Mouse (Mus musculus) ovary, postnatal 14 days (tissue): ENCODE results near the gene Ttc32.
"Not testable (repeated sequence)": the region's sequence is repeated elsewhere in the genome, so short reads cannot be mapped to it uniquely, and the experiment has no call there.

Experiments used
- DNase-seq: peaks from one replicate; pipeline ENCODE4 v3.0.0; 2022; ENCODE audit warnings: low spot score

The Ttc32 gene

GRCm38 (mm10) chr12:9029888-9030723, at the start of gene Ttc32:
Gene Ttc32, plus strand, starts transcription at chr12:9029997.
- peak; percentile 92 for DNase-seq

DNA sequence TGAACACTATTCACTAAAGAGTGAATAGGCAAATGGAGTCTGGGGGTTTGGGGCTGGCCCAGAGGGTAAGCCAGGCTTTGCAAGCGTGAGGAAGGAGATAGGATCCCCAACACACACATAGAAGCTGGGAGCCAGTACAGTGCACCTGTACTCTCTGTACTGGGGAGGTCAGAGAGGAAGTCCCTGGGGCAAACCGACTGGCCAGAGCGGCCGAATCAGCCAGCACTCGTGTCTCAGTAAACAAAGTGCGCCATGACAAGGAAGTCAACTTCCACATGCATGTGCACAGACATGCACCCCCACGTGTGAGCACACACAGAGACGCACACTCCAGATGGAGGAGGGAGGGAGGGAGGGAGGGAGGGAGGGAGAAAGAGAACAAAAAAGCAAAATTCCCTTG, 36.6 kb upstream of the Ttc32 start:
- no peak for DNase-seq

DNA sequence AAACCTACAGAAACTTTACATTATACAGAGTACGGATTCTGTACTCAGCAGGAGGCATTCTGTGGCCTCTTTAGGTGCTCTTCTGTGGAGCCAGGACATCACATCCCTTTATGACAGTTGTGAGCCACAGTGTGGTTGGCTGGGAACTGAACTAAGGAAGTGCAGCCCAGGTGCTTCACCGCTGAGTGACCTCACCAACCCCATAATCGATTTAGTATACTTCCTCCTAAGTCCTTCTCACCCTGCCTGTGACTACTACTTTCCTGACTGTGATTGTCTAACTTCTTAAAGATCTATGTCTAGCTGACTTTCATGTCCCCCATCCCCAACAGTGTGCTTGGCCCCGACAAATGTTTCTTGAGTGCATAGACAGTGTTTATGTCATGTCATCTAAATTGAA, 31.5 kb upstream of the Ttc32 start:
- no peak for DNase-seq

DNA sequence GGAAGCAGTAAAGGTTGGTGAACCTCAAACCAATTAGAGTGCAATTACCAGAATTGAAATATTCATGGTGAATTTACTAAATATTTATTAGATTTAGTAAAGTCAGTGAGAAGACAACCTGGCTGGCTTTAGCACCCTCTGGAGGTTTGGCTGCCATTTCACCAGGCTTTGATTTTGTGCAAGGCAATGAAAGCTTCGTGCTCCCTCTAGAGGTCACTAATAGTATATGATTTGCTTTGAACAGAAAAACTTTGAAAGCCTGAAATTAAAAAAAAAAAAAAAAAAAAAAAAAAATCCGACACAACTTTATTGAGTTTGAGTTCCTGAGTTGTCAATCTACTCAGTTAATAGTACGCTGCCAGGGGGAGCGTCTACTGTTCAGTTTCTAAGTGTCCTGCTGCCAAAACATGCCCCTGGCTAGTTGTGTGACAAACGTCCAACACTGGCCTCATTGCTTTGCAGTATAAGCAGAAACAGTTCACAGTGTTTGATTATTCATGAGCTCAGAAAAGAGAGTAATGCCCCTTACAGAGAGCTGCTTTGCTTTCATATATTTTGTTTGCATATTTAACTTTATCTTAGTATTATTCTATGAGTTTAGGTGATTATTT, 27.7 kb upstream of the Ttc32 start:
- peak; percentile 40 for DNase-seq

GRCm38 (mm10) chr12:9007146-9007545, 22.7 kb upstream of the Ttc32 start:
- DNase-seq: no peak

GRCm38 (mm10) chr12:9007811-9008210, 22.0 kb upstream of the Ttc32 start:
- no peak for DNase-seq

DNA sequence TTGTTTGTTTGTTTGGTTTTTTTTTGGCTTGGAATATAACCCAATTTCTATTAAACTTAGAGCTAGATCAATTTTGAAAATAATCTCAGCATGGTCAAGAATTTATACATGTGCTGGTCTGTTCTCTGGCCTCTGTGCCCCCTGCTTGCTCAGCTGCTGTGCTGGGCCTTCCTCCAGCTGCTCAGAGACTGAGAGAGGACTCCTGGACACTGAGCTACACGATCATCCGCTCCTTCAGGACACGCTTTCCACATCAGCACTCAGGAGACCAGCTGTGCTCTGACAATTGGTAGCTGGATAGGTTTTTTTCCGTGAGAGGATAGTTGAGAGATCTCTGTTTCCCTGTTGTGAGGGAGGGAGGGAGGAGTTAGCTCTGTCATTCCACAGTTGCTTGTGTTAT, 19.5 kb upstream of the Ttc32 start:
- no peak for DNase-seq

GRCm38 (mm10) chr12:9016376-9016775, 13.4 kb upstream of the Ttc32 start:
- DNase-seq: no peak

DNA sequence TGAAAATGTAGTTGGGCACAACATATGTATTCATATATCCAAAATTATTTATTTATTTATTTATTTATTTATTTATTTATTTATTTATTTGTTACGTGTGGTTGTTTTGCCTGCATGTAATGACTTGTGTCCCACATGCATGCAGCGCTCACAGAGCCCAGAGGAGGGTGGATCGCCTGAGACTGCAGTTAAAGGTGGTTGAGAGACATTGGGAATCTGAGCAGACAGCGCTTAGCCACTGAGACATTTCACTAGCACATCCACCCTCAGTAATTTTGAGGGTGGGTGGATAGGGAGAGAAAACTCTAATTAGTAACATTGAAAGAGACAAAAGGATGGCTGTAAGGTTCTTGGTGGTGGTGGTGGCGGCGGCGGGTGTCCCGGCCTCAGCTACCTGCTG, 9.4 kb upstream of the Ttc32 start:
- no peak for DNase-seq

DNA sequence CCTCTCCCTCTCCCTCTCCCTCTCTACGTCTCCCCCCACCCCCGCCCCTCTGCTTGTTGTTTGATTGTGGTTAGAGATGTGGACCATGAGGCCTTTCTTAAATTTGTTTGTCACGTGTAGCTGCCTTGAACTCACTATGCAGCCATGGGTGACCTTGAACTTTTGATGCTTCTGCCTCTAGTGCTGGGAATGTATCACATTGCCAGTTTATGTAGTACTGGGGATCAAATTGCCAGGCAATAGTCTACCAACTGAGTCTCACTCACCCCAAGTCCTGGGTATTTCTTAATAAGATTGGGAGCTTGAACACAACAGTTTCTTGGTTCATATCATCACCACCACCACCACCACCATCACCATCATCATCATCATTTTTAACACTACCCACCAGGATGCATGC, 8.8 kb upstream of the Ttc32 start:
- DNase-seq: no peak

DNA sequence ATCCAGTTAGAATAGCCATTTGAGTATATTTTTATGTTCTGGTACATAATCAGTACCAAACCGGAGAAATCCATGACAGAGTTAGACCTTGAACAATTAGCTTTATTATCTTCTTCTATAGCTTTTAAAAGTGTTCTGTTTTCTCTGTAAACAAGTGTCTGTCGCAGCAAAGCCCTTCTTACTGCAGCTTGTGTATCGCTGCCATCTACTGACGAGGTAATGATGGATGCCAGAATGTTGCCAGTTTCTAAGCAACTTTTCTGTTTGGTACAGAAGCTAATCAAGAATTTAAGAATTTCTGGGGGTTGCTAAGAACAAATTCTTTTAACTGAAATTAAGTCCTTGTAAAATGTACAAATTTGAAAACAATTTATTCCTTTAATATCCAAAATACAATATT, 6.8 kb upstream of the Ttc32 start:
- DNase-seq: no peak

DNA sequence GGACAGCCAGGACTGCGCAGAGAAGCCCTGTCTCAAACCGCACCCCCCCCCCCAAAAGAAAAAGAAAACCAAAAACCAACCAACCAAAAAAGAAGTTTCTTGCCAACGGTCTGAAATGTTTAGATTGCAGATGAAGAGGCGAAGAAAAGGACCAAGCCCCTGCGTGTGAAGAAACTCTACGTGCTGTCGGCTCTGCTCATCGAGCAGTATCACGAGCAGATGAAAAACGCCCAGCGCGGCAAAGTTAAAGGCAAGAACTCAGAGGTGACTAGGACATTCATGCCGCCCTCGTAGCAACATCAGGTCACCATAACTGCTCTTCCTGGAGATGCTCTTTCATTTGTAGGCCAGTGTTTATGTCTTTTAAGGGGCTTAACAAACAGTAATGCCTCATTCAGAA, 5.7 kb upstream of the Ttc32 start:
- no peak for DNase-seq

DNA sequence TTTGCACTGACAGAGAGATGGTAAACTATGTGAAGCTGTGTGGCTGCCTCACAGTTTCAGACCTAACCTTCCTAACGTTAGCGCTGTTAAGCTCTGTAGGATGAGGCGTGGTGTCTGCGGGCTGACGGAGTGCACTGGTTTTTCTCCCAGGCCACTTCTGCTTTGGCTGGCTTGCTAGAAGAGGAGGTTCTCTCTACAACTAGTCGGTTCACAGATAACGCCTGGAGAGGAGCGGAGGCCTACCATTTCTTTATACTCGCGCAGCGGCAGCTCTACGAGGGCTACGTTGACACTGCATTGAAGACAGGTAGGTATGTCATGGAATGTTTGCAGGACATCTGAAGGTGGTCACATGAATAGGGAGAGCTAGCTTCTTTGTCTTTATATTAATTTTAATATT, 5.1 kb upstream of the Ttc32 start:
- no peak for DNase-seq

- no peak for DNase-seq
Observed at GRCm38 (mm10) chr12:9026843-9027242, 3.0 kb upstream of the Ttc32 start.

GRCm38 (mm10) chr12:9028816-9029215, 981 bp upstream of the Ttc32 start:
- DNase-seq: not testable (repeated sequence)

- no peak for DNase-seq
Observed at GRCm38 (mm10) chr12:9029506-9029887, 300 bp upstream of the Ttc32 start.

GRCm38 (mm10) chr12:9031166-9031565, 1.4 kb downstream of the Ttc32 start:
- DNase-seq: no peak

GRCm38 (mm10) chr12:9033140-9033539, 3.3 kb downstream of the Ttc32 start:
- DNase-seq: no peak

GRCm38 (mm10) chr12:9036409-9036808, 6.6 kb downstream of the Ttc32 start:
- DNase-seq: no peak

DNA sequence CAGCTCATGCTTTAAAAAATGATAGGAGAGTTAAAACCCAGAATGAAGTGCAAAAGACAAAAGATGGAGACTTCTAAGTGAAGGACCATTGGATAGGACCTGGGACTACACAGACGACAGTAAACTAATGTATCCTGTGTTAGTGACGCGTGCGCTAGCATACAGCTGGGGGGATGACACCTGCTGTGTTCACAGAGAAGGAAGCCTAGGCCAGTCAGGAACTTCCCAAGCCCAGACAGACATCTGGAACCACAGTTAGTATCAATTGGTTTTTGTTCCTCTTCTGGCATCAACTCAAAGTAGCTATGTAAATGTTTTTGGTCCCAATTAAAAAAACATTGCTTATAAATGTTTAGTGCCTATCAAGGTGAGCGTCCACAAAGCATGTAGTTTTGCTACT, 10.4 kb downstream of the Ttc32 start:
- DNase-seq: no peak

DNA sequence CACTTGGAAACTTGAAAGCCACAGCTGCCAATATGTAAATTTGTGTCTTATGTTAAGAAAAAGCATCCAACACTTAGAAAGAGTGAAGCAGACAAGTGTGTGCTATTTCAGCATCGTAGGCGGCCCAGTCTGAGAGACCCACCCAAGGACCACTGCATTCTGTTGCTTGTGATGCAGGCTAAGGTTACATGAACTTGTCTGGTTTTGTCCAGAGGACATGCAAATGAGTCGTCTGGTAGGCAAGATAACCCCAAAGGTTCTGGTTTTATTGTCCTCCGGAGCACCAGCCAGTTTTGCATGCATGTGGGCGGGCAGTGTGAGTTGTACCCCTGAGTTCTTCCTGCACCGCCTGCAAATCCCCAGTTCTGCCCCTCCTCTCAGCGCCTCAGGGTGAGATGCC, 10.9 kb downstream of the Ttc32 start:
- DNase-seq: no peak

DNA sequence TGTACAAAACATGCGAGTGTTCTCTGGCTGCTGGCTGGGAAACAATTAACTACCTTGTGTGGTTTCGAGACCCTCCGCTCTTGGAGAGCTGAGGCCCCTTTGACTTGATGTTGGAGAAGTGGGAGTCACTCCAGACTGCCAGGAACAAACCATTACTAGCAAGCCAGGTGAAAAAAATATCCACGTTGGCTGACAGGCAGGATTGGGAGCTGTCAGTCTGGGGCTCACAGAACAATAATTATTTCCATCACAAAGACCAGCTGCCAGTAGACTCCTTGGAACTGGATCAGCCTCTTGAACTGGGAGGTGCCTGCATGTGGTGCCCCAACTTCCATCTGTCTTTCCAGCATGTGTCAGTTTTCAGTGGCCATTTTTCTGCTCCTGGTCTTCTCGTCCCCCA, 12.5 kb downstream of the Ttc32 start:
- DNase-seq: no peak

DNA sequence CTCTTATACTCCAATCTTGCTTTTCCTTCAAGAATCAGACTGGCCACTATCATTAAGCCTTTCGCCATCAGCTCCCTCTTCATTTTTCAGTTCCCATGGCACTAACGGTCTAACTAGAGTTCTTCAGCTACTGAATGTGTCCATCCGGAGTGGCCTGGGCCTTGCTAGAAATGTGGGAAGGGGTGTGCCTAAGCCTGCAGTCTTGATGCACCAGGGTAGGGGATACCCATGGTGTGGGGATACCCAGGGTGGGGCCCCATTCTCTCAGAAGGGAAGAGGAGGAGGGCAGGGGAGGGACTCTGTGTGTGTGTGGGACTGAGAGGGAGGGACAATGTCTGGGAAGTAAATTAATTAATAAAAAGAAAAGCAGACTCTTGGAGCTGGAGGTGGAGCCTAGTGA, 13.0 kb downstream of the Ttc32 start:
- DNase-seq: no peak

- DNase-seq: no peak
Observed at GRCm38 (mm10) chr12:9044666-9045065, 14.9 kb downstream of the Ttc32 start.
